Mouse (Mus musculus) small intestine, adult 2 months (tissue): Measurements from ENCODE around the gene Gm14214.

ENCODE experiments used
- CTCF ChIP-seq: fragments of 200-500 bp; IDR thresholded peaks from 2 replicates; pipeline ENCODE4 v1.5.1; 2012; ENCODE audit warnings: low read depth, mild to moderate bottlenecking, control low read depth, inconsistent platforms, low read length, moderate library complexity, mixed read lengths; ENCODE audit not compliant: insufficient replicate concordance, insufficient read length; ENCODE audit errors: extremely low read depth
- POLR2A ChIP-seq: fragments of 200-500 bp; IDR thresholded peaks from 2 replicates; pipeline ENCODE4 v1.6.1; 2012; ENCODE audit warnings: low read depth, mild to moderate bottlenecking, control low read depth, inconsistent platforms, low read length, moderate library complexity

DNA sequence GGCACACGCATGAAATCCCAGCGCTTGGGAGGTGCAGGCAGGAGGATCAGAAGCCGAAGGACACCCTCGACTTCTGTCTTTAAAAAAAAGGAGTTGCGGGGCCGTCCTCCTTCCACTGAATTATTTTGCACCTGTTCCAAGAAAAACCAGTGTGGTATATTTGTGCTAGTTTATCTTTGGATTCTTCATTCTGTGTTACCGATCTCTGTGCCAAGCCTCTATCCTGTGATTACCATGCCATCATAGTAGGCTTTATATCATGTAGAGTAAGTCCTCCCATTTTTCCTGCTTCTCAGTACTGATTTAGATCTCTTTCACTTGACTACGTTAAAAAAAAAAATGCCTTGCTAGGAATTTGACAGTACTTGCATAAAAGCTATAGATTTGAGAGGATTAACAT lies 1.8 kb upstream of the Gm14214 start:
- TF ChIP-seq CTCF: no peak
- no peak for TF ChIP-seq POLR2A
